ENCODE assay signal across 9 mouse cellular contexts in genomic region chr11:4697043-4697983, GRCm38 (mm10). TPM values are rescaled to one million over a fixed set of nuclear protein-coding genes. Genes with fewer than 3 reads are reported as not detected.
DNase-seq lines count a peak whose midpoint lies in the region; ATAC-seq and TF ChIP-seq lines count a peak whose summit lies in the region.
"Had no signal": no experiment of that assay in that cellular context is flagged by ENCODE, and none has a peak within 500 bp of the region (broad histone marks: within the 10 kb centered on the region; RNA-seq: fewer than 3 reads in every experiment).

No protein-coding gene starts in this region.

- no peak overlapping the region for H3K4me2 ChIP-seq in heart, embryonic 14.5 days (ENCODE audit: low read length)
- H3K4me2 ChIP-seq: neural tube, embryonic 12.5 days had no signal

- no peak for TF ChIP-seq CTCF in thymus, adult 2 months (IDR thresholded peaks at IDR 0.05; ENCODE audit: borderline replicate concordance, control insufficient read depth, extremely low read depth, insufficient read depth, low read length, poor library complexity)

- H3K9me3 ChIP-seq in heart, embryonic 14.5 days (ENCODE audit: control insufficient read depth, low read length), result no peaks in the 10 kb centered on the region
- H3K9me3 ChIP-seq: neural tube, embryonic 12.5 days had no signal

- H3K36me3 ChIP-seq in heart, embryonic 14.5 days (ENCODE audit: control insufficient read depth, insufficient read depth, low read length), result peaks cover 20% of the 10 kb centered on the region
- peaks cover 8% of the 10 kb centered on the region; the same call in 1 of the 2 replicates for H3K36me3 ChIP-seq in thymus, adult 2 months (ENCODE audit: control insufficient read depth, insufficient read depth, low read length)

- TF ChIP-seq POLR2A in thymus, adult 2 months (IDR thresholded peaks at IDR 0.05; ENCODE audit: control insufficient read depth, extremely low read depth, insufficient read depth, low read length, poor library complexity), result no peak

- peak; percentile 33 for DNase-seq in gastrocnemius, adult 18-20 months (ENCODE audit: low spot score)
- no peak for DNase-seq in gastrocnemius, adult 8-10 months (ENCODE audit: low spot score in 2 of 2)
- peak; percentile 86 for DNase-seq in adrenal gland, adult 8-10 months
- DNase-seq in layer of hippocampus, postnatal 36 days, result peak; percentile 72 to 74
- no peak for DNase-seq in thymus, adult 2 months
- DNase-seq in thymus, postnatal 10 days (ENCODE audit: low spot score in 2 of 2), result no peak

- WGBS in heart, embryonic 14.5 days, result 33% methylated on average over 7 of the region's 7 CpGs
- 57% methylated on average over 7 of the region's 7 CpGs for WGBS in thymus, adult 2 months

- no peak overlapping the region for H3K4me3 ChIP-seq in heart, embryonic 14.5 days (ENCODE audit: control insufficient read depth in 1 of 2, insufficient read depth in 1 of 2, low read depth in 1 of 2, low read length in 2 of 2)
- no peak overlapping the region for H3K4me3 ChIP-seq in thymus, adult 2 months (ENCODE audit: control insufficient read depth, insufficient read depth, low read length)
- H3K4me3 ChIP-seq: neural tube, embryonic 12.5 days had no signal

- ATAC-seq in heart, embryonic 14.5 days (ENCODE audit: insufficient number of reproducible peaks, insufficient read depth, low FRiP score, low read depth), result peak; percentile 31
- peak; percentile 72 for ATAC-seq in megakaryocyte progenitor cell, adult 5-6 weeks (replicated peaks; ENCODE audit: poor library complexity)

- H3K27me3 ChIP-seq in heart, embryonic 14.5 days (ENCODE audit: control insufficient read depth, insufficient read depth, low read length), result no peaks in the 10 kb centered on the region
- H3K27me3 ChIP-seq in thymus, adult 2 months (ENCODE audit: control insufficient read depth, insufficient read depth, low read length), result no peaks in the 10 kb centered on the region
- H3K27me3 ChIP-seq: neural tube, embryonic 12.5 days had no signal

- peaks cover 0 to 4% of the 10 kb centered on the region in 2 experiments; a peak in 1 of 4 replicates for H3K4me1 ChIP-seq in heart, embryonic 14.5 days (ENCODE audit: control insufficient read depth in 2 of 2, insufficient read depth in 2 of 2, low read length in 2 of 2)
- no peaks in the 10 kb centered on the region for H3K4me1 ChIP-seq in thymus, adult 2 months (replicated peaks; ENCODE audit: control insufficient read depth, insufficient read depth, low read length)
- H3K4me1 ChIP-seq: neural tube, embryonic 12.5 days had no signal

- H3K9ac ChIP-seq in heart, embryonic 14.5 days (ENCODE audit: low read length), result no peak overlapping the region
- H3K9ac ChIP-seq: neural tube, embryonic 12.5 days had no signal

- H3K27ac ChIP-seq in heart, embryonic 14.5 days (replicated peaks in 1 of 2; ENCODE audit: control insufficient read depth in 1 of 2, insufficient read depth in 1 of 2, low read depth in 2 of 2, low read length in 2 of 2), result no peak overlapping the region
- no peak overlapping the region for H3K27ac ChIP-seq in thymus, adult 2 months (ENCODE audit: control insufficient read depth, insufficient read depth, low read length)
- H3K27ac ChIP-seq: neural tube, embryonic 12.5 days had no signal

RNA-seq across cellular contexts. Expression of gene Uqcr10, which starts 6.8 kb away (rescaled TPM):
- total RNA-seq in gastrocnemius, adult 18-20 months (2021), result 1,000 to 10,000 TPM in 1 of 2 experiments, 100 to 1,000 TPM in 1; 977 to 1,022 TPM
- 1,000 to 10,000 TPM in 1 of 4 experiments, 100 to 1,000 TPM in 3; 882 to 1,031 (median 959) TPM for total RNA-seq in gastrocnemius, adult 8-10 months (2022)
- total RNA-seq in adrenal gland, adult 8-10 months (2022), result 100 to 1,000 TPM; 587 to 783 (median 663) TPM
- 2,176 and 2,265 TPM in 2 replicates for polyA plus RNA-seq in heart, embryonic 14.5 days (2014; fragmentation: Nextera tagmentation; extraction: Ambion mirVana)
- total RNA-seq in layer of hippocampus, postnatal 36 days (2021), result 100 to 1,000 TPM; 370 to 401 TPM
- total RNA-seq in megakaryocyte progenitor cell, adult 5-6 weeks (2015), result 195 and 210 TPM in 2 replicates
- 126 and 138 TPM in 2 replicates for total RNA-seq in megakaryocyte progenitor cell, adult 5-6 weeks (2017)
- 662 and 850 TPM in 2 replicates for polyA plus RNA-seq in thymus, adult 2 months (2012; rRNA removed)

RNA-seq across cellular contexts. Expression of gene Zmat5, which starts 7.2 kb away (rescaled TPM):
- 10 to 100 TPM; 25.5 to 26.6 TPM for total RNA-seq in gastrocnemius, adult 18-20 months (2021)
- total RNA-seq in gastrocnemius, adult 8-10 months (2022), result 10 to 100 TPM; 19.6 to 26.9 (median 24.7) TPM
- total RNA-seq in adrenal gland, adult 8-10 months (2022), result 10 to 100 TPM; 46.3 to 69.2 (median 59.1) TPM
- 52.9 and 58.3 TPM in 2 replicates for polyA plus RNA-seq in heart, embryonic 14.5 days (2014; fragmentation: Nextera tagmentation; extraction: Ambion mirVana)
- 10 to 100 TPM; 33.0 to 38.2 TPM for total RNA-seq in layer of hippocampus, postnatal 36 days (2021)
- 38.8 and 40.6 TPM in 2 replicates for total RNA-seq in megakaryocyte progenitor cell, adult 5-6 weeks (2015)
- total RNA-seq in megakaryocyte progenitor cell, adult 5-6 weeks (2017), result 8.2 and 10.8 TPM in 2 replicates
- 66.0 and 73.8 TPM in 2 replicates for polyA plus RNA-seq in thymus, adult 2 months (2012; rRNA removed)

RNA-seq across cellular contexts. Expression of gene Cabp7, which starts 49.3 kb away (rescaled TPM):
- total RNA-seq in gastrocnemius, adult 18-20 months (2021), result under 1 TPM in 1 of 2 experiments, not detected in 1; 0.16 TPM
- under 1 TPM in 2 of 4 experiments, not detected in 2; 0.10 to 0.12 TPM for total RNA-seq in gastrocnemius, adult 8-10 months (2022)
- under 1 TPM in 3 of 4 experiments, not detected in 1; 0.12 to 0.86 (median 0.14) TPM for total RNA-seq in adrenal gland, adult 8-10 months (2022)
- polyA plus RNA-seq in heart, embryonic 14.5 days (2014; fragmentation: Nextera tagmentation; extraction: Ambion mirVana), result 0.08 and 0.11 TPM in 2 replicates
- 100 to 1,000 TPM; 287 to 306 TPM for total RNA-seq in layer of hippocampus, postnatal 36 days (2021)
- not detected in 2 replicates for total RNA-seq in megakaryocyte progenitor cell, adult 5-6 weeks (2015)
- not detected in 2 replicates for total RNA-seq in megakaryocyte progenitor cell, adult 5-6 weeks (2017)
- polyA plus RNA-seq in thymus, adult 2 months (2012; rRNA removed), result 0.11 and 0.19 TPM in 2 replicates

RNA-seq across cellular contexts. Expression of gene Ascc2, which starts 59.8 kb away (rescaled TPM):
- total RNA-seq in gastrocnemius, adult 18-20 months (2021), result 10 to 100 TPM; 15.7 to 16.5 TPM
- total RNA-seq in gastrocnemius, adult 8-10 months (2022), result 10 to 100 TPM; 15.6 to 18.7 (median 16.5) TPM
- 10 to 100 TPM; 51.6 to 58.6 (median 54.9) TPM for total RNA-seq in adrenal gland, adult 8-10 months (2022)
- polyA plus RNA-seq in heart, embryonic 14.5 days (2014; fragmentation: Nextera tagmentation; extraction: Ambion mirVana), result 19.0 and 22.0 TPM in 2 replicates
- 10 to 100 TPM; 22.2 to 25.8 TPM for total RNA-seq in layer of hippocampus, postnatal 36 days (2021)
- 15.3 and 19.6 TPM in 2 replicates for total RNA-seq in megakaryocyte progenitor cell, adult 5-6 weeks (2015)
- total RNA-seq in megakaryocyte progenitor cell, adult 5-6 weeks (2017), result 16.2 and 23.7 TPM in 2 replicates
- polyA plus RNA-seq in thymus, adult 2 months (2012; rRNA removed), result 26.0 and 29.1 TPM in 2 replicates

Comparison
In these comparisons a context has a peak if more than half of its experiments do, and no peak if none do; other contexts are left out.
1. DNase-seq: peak in gastrocnemius, adult 18-20 months (single experiment), adrenal gland, adult 8-10 months (single experiment) and layer of hippocampus, postnatal 36 days (2 of 2); none in gastrocnemius, adult 8-10 months (0 of 2), thymus, adult 2 months (single experiment) and thymus, postnatal 10 days (0 of 2).
2. RNA of gene Cabp7, which starts 49.3 kb away (total RNA-seq): 287 to 306 TPM in layer of hippocampus, postnatal 36 days; 0.16 TPM in gastrocnemius, adult 18-20 months, 0.12 to 0.86 TPM in adrenal gland, adult 8-10 months, 0.10 to 0.12 TPM in gastrocnemius, adult 8-10 months and not detected in megakaryocyte progenitor cell, adult 5-6 weeks; every median in the first group is over 100 times any median in the second.